Mouse (Mus musculus) olfactory bulb, adult 2 months (tissue): ENCODE data around the gene Pknox1.

ENCODE experiments used
- CTCF ChIP-seq: fragments of 200-500 bp; IDR thresholded peaks from 2 replicates; pipeline ENCODE4 v1.5.1; 2012; ENCODE audit warnings: low read depth, mild to moderate bottlenecking, low read length, moderate library complexity; ENCODE audit not compliant: insufficient read depth
- POLR2A ChIP-seq: fragments of 200-500 bp; IDR thresholded peaks from 2 replicates; pipeline ENCODE4 v1.6.1; 2012; ENCODE audit warnings: mild to moderate bottlenecking, low read depth, low read length, moderate library complexity; ENCODE audit not compliant: insufficient read depth

GRCm38 (mm10) chr17:31557947-31558542 is 6.5 kb upstream of the Pknox1 start:
- no peak for TF ChIP-seq CTCF
- TF ChIP-seq POLR2A = no peak
